Mouse (Mus musculus) adrenal gland, postnatal 25 days (tissue): ENCODE measurements around the gene Etv3. TPM values are rescaled to one million over a fixed set of nuclear protein-coding genes. Genes with fewer than 3 reads are reported as not detected.
"Not testable (repeated sequence)": the region's sequence is repeated elsewhere in the genome, so short reads cannot be mapped to it uniquely, and the experiment has no call there.

ENCODE experiments used
- DNase-seq: peaks from one replicate; pipeline ENCODE4 v3.0.0; 2021; ENCODE audit warnings: mixed read lengths
- long read RNA-seq: library from polyadenylated mRNA; stranded (forward); transcript quantifications from one replicate; pipeline ENCODE4 v2.0.0, GENCODE M21; 2021
- total RNA-seq: library from RNA; stranded (reverse); gene quantifications from 2 replicates; pipeline ENCODE4 v1.2.3, GENCODE M21; 2021

Etv3 gene
- 18.1 and 21.5 TPM in 2 replicates for total RNA-seq
- long read RNA-seq, full-length matches to known transcripts, result 5 of 16 reads
- long read RNA-seq, partial matches to known transcripts, result 0 of 16 reads
- long read RNA-seq, other reads (novel, unspliced or antisense), result 11 of 16 reads

DNA sequence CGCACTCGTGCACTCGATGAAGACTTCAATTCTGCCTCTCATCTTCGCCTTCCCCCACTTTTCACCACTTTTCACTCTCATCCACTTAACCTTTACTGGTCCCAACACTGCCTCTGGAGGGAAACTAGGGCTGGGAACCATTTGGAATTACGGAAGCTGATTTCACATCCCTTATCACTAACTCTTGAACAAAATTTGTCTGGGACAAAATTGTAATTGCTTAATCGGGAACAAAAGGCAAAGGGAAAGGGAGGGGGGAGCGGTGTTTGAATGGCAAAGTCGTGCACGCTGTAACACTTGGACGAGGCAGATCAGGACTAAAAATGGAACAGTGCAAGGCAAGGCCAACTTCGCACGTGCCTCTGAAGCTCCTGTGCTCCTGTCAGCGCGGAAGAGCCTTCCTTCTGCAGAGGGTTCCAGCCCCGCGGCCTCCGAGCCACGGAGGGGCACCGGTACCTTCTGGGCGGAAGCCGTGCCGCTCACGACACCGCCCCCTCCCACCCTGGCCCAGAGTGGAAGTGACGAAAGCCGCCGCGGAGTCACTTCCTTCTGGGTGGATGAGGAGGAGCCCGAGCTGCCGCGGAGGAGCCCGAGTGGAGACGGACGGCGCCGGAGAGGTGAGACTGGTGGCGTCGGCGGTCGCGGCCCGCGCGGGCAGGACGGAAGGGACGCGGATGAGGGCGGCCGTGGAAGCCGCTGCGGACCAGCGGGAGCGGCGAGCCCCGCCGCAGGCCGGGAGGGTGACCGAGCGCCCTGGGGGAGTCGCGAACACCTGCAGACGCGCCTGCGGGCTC lies at the start of gene Etv3:
Gene Etv3 (plus strand): TSS at position 365 of the 794 bp plus-strand sequence.
- DNase-seq, result peak; percentile 90

DNA sequence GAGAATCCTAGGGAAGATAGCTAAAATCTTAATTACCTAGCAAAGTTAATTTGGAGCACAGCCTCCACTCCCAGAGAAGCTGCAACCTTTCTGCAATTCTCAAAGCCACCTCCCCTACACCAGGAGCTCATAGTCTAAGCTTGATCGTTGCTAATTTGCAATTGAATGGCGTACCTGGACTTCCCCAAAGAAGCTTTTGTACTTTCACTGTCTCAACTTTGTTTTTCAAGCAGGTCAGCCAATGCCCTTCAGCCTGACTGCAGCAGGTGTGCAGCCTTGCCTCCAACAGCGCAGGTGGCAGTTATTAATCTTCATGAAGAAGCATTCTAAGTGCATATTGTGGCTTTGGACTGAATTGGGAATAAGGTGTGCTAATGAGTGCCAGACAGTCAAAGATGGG lies 47.3 kb upstream of the Etv3 start:
- DNase-seq, result not testable (repeated sequence)

DNA sequence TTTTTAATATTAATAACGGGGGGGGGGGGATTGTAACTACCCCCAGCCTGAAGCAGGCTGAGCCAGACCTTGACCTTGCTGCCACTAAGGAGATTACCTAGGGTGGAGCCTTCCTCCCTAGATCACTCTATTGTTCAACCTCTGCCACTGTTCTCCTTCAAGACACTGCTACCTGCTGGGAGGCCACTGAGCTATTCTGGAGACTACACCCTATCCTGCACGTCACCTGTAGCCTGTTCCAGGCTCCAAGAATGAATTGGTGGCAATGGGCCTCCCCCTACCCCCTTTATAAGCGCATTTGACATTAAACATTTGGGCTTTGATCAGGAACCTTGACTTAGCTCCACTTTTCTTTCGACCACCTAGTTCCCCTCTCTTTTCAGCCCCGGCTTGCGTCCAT lies 46.6 kb upstream of the Etv3 start:
- DNase-seq, result not testable (repeated sequence)

DNA sequence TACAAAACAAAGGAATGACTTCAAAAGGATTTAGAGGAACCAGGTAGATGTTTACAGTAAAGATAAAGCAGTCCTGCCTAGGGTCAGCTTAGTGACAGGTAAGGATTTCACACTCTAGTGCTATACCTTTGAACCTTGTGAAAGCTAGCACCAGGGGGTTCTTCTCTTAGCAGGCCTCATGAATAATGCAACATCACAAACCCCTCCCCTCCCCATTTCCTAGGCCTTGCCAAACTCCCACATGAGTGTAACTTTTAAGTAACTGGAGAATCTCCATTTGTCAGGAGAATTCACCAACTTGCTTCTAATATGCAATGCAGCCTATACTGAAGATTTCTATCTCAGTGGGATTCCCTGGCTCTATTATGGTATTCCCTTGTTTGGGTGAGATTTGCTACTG lies 46.0 kb upstream of the Etv3 start:
- not testable (repeated sequence) for DNase-seq

DNA sequence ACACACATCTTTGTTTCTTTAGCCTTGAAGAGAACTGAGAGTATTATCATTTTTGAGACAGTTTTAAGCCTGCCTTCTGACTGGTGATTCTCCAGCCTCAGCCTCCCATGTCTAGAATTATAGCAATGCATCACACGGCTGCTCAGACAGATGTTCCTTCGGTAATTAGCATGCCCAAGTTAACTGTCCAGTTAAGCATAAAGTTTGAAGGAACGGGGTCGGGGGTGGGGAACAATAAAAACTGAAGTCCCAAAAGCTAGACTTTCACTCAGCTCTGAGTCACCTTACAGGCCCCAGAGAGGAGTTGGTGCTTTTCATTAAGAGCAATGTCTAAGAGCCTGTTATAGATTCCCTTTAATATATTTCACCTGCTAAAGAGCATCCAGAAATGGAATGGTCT lies 37.8 kb upstream of the Etv3 start:
- no peak for DNase-seq

DNA sequence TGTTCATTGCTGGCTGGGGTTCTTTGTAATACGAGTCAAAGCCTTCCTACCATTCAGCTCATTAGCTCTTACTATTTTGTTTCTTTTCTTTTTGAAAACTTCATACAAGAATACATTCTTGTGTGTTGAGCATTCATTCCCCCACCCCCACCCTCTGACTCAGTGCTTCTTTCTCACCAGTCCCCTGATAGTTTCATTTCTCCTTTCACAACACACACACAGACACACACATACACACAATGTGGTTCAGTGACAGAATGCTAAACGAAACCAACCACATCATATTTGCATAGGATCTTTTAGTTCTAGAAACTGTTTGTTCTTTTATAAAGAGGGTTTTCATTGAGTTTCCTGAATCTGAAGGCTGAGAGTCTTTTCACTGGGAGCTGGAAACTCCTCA lies 37.3 kb upstream of the Etv3 start:
- DNase-seq, result no peak

DNA sequence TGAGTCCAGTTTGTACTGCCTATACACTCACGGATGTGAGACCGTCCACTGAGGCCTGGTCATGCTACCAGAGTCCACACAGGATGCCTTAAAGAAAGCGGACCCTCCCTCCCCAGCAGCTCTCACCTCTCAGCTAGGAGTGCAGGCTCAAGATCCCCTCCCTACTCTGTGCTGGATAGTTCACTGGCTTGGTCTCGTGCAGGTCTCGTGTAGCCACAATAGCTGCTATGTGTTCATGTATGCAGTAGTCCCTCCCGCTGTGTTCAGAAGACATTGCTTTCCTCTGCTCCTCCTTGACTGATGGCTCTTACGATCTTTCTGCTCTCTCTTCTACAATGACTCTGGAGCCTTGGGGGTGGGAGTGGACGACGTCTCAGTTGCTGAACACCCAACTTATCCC lies 26.9 kb upstream of the Etv3 start:
- DNase-seq, result no peak

DNA sequence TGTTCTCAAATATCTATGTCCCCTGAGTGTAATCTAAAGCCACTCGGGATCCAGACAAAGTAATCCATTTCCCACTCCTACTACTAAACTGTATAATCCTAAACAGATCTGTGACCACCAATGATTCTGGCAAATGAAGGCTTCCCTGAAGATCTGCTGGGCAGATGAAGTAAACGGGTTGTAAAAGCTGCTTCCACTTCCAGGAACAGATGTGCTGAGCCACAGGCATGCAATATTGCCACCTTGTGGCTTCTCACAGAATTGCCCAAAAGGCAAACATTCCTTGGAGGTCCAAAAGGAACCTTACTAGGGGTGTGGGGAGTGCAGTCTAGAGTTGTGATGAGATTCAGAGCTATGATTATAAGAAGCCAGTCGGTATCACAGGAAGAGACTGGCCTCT lies 26.1 kb upstream of the Etv3 start:
- DNase-seq, result peak; percentile 54

DNA sequence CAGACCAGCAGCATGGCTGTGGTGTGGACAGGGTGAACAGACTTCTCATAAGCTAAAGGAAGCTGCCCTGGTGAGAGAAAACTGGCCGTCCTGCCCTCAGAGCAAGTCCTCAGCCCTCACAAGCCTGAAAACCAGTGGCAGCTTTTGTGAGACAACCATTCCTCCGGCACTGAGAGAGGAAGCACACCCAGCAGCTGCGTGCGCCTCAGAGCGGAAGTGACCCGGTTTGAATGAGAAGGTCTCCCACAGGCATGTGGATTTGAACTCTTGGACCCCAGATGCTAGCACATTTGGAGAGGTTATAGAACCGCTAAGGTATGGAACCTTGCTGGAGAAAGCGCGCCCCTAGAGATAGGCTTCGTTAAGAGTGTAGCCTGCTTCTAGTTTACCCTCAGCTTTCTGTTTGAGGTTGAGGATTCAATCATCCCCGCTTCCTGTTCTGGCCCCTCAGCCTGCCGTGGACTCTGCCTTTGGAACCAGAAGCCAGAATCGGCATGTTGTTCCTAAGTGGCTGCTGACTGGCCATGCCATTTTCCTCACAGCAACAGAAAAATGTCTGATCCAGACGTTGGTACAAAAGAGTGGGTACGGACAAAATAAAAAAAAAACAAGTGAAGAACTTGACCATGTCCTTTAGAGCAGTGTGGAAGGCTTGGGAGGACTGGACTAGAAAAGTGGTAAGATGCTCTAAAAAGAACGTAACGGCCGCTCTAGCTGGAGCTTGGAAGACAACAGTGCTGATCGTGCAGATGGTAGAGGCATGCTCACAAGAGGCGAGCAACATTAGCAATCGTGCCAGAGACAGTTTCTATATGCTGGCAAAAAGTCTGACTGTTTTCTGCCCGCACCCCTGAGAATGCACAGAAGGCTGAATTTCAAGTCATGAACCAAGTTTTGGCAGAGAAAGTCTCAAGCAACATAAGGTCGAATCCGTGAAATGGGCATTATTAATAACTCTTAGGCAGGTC lies 24.8 kb upstream of the Etv3 start:
- no peak for DNase-seq

DNA sequence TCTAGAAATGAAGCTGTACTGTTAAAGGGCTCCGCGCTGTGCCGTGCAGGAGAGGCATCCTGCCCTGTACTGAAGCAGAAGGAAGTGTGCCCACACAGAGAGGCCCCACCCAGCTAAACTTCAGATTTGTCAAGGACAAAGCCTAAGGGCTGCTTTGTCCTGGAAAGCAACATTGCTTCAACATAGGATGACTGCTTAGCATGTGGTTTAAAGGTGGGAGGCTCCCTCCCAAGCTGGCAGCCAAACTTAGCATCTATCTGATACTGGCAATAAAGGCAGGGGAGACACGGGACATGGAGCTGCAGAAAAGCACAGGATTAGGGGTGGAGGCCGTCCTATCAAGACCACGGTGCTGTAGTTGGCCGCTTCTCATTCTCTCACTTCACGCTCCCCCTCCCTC lies 24.1 kb upstream of the Etv3 start:
- no peak for DNase-seq

DNA sequence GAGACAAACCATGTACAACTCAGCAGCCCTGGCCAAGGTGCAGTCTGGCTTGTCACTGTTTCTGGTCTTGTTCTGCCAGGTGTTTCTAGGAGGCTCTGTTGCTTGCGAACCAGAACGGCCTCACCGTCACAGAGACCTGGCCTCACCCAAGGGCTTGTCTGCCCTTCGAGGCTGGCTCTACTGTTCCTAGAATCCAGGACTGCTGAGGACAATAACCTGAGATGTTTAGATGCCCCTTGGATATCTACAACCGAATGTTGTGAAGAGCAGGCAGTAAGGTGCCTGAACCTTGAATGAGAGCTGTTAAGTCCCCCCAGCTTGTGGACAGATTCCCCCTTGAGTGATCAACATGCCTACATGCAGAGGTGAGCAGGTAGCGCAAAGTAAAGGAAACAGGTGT lies 22.4 kb upstream of the Etv3 start:
- no peak for DNase-seq

DNA sequence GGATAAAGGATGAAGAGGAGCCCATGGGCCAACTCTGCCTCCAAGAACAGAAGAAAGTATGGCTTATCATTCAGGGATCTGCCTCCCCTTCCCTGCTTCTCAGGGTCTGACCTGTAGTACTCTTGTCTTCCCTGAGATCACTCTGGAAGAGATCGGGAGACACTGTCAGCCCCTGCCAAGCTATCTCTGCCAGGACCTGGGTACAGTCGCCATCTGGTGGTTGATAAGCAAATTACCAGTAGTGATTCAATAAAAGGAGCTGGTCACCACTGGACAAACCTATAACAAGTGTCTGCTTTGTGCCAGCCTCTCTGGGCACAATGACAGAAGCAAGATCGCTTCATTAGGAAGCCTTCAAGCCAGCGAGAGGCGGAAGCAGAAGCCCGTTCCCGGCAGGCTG lies 20.9 kb upstream of the Etv3 start:
- peak; percentile 17 for DNase-seq

DNA sequence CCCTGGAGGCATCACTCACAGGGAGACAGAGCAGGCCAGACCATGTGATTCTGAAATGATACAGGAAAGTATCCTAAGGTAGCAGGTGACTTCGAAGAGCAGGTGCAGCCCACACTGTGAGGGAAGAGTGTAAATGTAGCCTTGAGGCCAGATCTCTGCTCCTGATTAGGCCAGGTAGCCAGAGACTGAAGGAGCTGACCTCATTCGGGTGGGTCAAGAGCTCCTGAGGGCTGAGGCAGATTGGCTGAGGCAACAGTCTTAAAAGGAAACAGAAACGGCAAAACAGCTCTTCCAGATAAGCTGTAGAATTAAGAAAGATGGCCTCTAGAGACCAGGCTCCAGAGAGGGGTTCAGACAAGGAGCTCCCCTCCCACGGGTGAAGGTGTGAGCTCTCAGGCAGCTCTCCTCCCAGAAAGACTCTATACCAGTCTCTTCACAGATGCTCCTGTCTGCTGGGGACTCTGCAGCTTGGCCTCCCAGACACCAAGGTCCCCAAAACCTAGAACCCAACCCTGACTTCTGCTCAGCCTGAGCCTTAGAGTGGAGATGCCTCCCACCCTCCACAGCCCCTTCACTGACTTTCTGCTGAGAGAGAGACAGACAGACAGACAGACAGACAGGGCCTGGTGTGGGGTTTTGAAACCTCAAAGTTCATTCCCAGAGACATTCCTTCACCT lies 20.3 kb upstream of the Etv3 start:
- no peak for DNase-seq

DNA sequence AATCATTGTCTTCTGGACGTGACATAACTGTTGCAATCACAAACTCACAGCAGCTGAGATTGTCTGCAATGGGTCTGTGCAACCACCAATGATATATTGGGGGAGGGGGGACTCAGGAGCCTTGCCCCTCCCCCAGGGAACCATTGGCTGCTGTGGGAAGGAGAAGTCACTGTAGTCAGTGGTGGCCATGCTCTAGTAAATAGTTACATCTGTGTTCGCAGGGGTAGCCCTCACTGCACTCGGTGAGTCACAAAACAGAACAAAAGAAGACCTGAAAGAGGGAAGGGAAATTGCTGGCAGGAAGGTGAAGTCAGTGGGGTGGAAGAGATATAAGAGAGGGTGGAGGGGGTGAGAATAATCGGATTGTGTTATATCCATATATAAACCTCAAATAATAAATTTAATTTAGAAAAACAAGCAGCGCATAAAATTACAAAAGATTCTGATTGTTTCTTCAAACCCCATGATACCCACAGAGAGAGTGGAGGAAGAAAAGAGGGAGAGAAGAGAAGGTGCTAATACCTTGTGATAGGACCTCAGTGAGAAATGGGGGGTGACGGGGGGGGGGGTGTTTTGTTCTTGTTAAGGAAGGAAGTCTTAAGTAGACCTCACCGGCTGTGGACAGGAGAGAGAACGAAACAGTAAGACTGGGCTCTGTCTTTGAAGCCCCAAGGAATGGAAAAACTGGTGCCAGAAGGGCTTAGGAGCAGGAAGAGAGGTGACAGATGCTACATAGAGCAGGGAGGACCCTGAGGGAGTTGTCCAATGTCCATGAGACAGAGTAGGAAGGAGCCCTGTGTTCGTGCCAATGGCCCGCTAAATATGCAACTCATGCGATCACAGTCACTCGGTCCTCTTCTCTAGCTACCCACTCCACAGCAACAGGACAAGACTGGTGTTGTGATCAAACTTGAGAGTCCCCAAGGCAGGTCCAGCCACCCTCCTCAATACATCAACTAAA lies 18.5 kb upstream of the Etv3 start:
- DNase-seq, result no peak

DNA sequence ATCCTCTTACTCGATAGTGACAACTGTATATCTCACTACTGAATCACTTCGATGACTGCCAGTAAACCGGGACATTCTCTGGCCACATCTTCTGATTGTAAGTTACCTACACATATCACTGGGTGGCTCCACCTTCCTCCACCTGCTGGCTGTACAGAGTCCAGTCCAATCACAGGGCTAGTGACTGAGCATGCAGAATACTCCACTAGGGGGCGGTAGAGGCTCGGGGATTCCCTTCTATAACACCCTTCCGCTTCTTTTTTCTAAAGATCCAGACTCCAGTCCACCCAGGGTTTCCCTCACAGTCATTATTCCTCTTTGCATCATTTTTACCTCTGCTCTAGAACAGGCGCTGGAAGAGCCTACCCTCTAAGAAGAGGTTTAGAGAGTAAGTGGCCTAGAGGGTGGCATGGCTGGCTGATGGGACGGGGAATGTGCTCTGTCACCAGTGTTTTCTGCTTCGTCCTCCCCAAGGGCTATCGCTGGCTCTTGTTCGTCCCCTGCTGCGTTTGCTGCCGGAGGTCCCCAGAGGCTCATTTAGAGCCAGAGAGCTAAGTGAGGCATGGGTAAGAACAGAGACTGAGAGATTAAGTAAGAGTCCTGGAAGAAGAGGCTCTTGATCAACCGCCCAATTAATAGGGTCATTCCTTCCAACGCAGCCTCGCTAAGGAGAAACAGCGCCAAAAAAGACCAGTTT lies 16.9 kb upstream of the Etv3 start:
- DNase-seq, result peak; percentile 82

DNA sequence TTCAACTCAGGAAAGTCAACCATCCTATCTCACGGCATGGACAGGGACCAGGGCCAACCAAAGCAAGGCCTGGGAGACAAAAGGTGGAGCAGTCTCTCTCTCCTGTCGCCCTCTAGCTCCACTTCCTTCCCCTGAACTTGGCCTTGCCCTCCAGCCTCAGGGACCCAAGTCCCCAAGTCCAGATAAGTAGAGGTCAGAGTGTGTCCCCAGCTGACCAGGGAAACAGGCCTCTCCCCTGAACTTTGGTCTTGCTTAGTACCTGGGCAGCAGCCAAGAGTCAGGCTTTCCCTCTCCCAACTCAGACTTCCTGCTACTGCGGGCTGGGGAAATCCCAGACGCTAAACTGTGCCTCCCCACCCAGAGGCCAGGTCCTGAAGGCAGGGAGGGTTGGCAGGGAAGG lies 16.1 kb upstream of the Etv3 start:
- DNase-seq, result peak; percentile 46

DNA sequence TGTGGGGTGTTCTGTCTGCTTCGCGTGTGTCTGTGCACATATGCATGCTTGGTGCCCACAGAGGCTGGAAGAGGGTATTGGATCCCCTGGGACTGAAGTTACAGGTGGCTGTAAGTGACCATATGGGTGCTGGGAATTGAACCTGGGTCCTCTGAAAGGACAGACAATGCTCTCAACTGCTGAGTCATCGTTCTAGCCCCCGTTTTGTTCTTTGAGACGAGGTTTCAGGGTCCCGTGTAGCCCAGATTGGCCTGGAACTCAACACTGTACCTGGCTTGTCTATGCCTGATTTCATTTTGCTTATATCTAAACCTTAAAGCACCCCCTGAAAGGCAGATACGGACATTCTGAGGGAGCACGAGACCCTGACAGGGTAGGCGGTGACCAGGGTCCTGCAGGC lies 14.4 kb upstream of the Etv3 start:
- DNase-seq, result no peak

DNA sequence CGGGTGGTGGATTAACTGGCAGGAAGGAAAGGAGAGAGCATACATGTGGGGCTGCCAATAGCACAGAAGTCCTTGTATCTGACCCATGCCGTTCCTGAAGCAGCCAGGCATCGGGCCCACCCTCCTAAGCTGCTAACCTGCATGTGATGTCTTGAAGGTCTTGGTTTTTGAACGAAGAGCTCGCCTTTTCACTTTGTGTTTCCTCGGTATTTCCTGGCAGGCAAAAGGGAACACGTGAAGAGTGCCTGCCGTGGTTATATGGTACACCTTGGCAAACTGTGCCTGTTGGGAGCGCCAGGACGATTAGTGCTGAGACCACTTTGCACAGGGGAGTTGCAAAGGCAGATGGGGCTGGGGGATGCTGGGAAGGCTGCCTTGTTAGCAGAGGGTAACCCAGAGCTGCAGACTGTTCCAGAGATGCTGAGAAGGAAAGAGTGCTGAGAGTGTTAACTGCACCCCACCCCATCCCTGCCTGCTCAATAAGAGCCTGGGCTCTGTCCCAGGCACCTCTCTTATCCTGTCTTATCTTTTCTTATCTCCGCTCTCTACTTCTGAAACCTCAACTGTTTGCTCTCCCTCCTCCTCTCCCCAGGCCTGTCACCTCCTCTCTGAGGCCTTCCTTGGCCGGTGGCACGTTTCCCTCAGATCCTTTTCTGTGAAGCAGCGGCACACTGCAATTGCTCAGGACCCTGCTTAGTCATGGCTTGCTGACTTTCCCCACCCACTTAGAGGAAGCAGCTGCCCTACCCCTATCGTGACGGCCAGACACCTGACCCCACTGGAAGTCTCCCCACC lies 13.0 kb upstream of the Etv3 start:
- no peak for DNase-seq

DNA sequence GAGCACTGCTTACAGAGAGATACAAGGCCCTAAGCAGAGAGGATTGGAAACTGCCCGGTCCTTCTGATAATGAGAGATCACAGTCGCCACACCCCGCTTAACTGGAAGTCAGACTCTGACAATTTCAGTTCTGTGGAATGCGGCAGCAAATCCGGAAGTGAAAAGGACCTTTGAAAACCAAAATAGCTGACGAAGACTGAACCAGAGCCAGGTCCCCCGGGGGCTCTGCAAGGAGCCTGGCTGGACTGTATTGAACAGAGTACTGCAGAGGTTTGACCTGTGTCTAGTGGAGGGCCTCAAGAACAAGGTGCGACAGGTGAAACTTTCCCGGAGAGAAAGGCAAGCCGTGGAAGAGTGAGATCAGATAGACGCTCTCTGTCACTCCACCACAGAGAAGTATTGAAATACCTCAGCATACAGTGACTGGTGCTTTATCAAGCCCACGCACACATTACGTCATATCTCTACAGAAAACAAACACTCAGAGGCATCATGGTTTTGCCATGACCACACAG lies 9.6 kb upstream of the Etv3 start:
- no peak for DNase-seq

DNA sequence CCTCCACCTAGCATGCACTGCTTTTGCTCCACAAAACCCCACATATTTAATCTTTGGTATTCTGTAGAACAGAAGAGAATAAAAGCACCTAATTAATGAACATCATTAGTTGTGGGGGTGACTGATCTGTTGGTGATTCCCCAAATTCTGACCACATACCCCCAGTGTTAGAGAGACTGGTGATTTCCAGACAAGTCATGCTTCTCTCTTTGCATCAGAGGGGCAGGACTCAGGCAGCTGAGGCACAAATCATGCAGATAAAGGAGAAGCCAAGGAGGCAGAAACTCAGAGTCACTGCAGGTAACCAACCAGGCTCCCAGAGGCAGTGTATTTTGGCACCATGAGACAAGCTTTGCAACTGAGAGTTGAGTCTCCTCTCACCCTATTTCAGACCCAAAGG lies 6.8 kb upstream of the Etv3 start:
- DNase-seq, result no peak
